Mouse (Mus musculus) cerebellum, adult 18-20 months (tissue): Measurements from ENCODE around the gene Vegfd.

Experiments
- DNase-seq, 2 experiments: peaks; one replicate each; pipeline ENCODE4 v3.0.0; 2021

Gene Vegfd

GRCm38 (mm10) chrX:164373081-164373480 lies at the start of gene Vegfd:
Gene Vegfd, plus strand, starts transcription at chrX:164373378.
- no peak for DNase-seq

GRCm38 (mm10) chrX:164323391-164323913 lies 49.7 kb upstream of the Vegfd start:
- DNase-seq = no peak

GRCm38 (mm10) chrX:164330351-164330750 lies 42.8 kb upstream of the Vegfd start:
- DNase-seq = no peak

GRCm38 (mm10) chrX:164330766-164331165 lies 42.4 kb upstream of the Vegfd start:
- DNase-seq = no peak

- DNase-seq = no peak
Measured at GRCm38 (mm10) chrX:164338591-164338990, 34.6 kb upstream of the Vegfd start.

- no peak for DNase-seq
Measured at GRCm38 (mm10) chrX:164345359-164345938, 27.7 kb upstream of the Vegfd start.

- DNase-seq = no peak
Measured at GRCm38 (mm10) chrX:164348937-164349336, 24.2 kb upstream of the Vegfd start.

GRCm38 (mm10) chrX:164365153-164365865 lies 7.9 kb upstream of the Vegfd start:
- DNase-seq = no peak

- DNase-seq = no peak
Measured at GRCm38 (mm10) chrX:164370576-164370975, 2.6 kb upstream of the Vegfd start.

GRCm38 (mm10) chrX:164374586-164374985 lies 1.4 kb downstream of the Vegfd start:
- DNase-seq = no peak

GRCm38 (mm10) chrX:164379721-164380120 lies 6.5 kb downstream of the Vegfd start:
- no peak for DNase-seq

GRCm38 (mm10) chrX:164381618-164382408 lies 8.6 kb downstream of the Vegfd start:
- DNase-seq = peak; percentile 52 to 56

- DNase-seq = no peak
Measured at GRCm38 (mm10) chrX:164394091-164394490, 20.9 kb downstream of the Vegfd start.

- DNase-seq = no peak
Measured at GRCm38 (mm10) chrX:164398456-164398855, 25.3 kb downstream of the Vegfd start.

- DNase-seq = no peak
Measured at GRCm38 (mm10) chrX:164405080-164405649, 32.0 kb downstream of the Vegfd start.

GRCm38 (mm10) chrX:164406133-164407022 lies 33.2 kb downstream of the Vegfd start:
- DNase-seq = no peak

- DNase-seq = no peak
Measured at GRCm38 (mm10) chrX:164408301-164408927, 35.2 kb downstream of the Vegfd start.

GRCm38 (mm10) chrX:164410562-164410961 lies 37.4 kb downstream of the Vegfd start:
- DNase-seq = no peak

GRCm38 (mm10) chrX:164416803-164417202 lies 43.6 kb downstream of the Vegfd start:
- no peak for DNase-seq

GRCm38 (mm10) chrX:164418008-164418407 lies 44.8 kb downstream of the Vegfd start:
- DNase-seq = no peak

- peak; percentile 86 to 92 for DNase-seq
Measured at GRCm38 (mm10) chrX:164419471-164419939, 46.3 kb downstream of the Vegfd start, which contains the start of gene Piga. Gene Piga, plus strand, starts transcription at chrX:164419787.
